Comparison of ENCODE assay signal across 15 mouse cellular contexts in genomic region chr1:36947448-36947847, GRCm38 (mm10).
"Had no signal": no experiment of that assay in that cellular context is flagged by ENCODE, and none has a peak within 500 bp of the region (broad histone marks: within the 10 kb centered on the region; RNA-seq: fewer than 3 reads in every experiment).

No protein-coding gene starts in this region.

- H3K4me2 ChIP-seq: limb, embryonic 13.5 days; liver, embryonic 11.5 days; liver, embryonic 15.5 days; midbrain, embryonic 11.5 days; midbrain, embryonic 15.5 days; neural tube, embryonic 13.5 days had no signal

- H3K9me3 ChIP-seq: limb, embryonic 13.5 days; liver, embryonic 15.5 days; megakaryocyte, embryonic 14.5 days; midbrain, embryonic 15.5 days; neural tube, embryonic 13.5 days had no signal

- H3K27me3 ChIP-seq: limb, embryonic 13.5 days; midbrain, embryonic 15.5 days; neural tube, embryonic 13.5 days had no signal

- H3K36me3 ChIP-seq: limb, embryonic 13.5 days; liver, embryonic 15.5 days; midbrain, embryonic 15.5 days; neural tube, embryonic 13.5 days had no signal

- H3K4me1 ChIP-seq: limb, embryonic 13.5 days; midbrain, embryonic 15.5 days; neural tube, embryonic 13.5 days had no signal

- DNase-seq: kidney, adult 8-10 months; kidney, postnatal 36 days; left cerebral cortex, postnatal 4 days; right cerebral cortex, postnatal 25 days; thymus, postnatal 14 days had no signal

- H3K9ac ChIP-seq: limb, embryonic 13.5 days; liver, embryonic 15.5 days; midbrain, embryonic 15.5 days; neural tube, embryonic 13.5 days had no signal

- ATAC-seq: inflammation-experienced regulatory T-cells, adult 6 months; intestine, postnatal 0 days; midbrain, embryonic 15.5 days had no signal

- H3K27ac ChIP-seq: limb, embryonic 13.5 days; liver, embryonic 15.5 days; midbrain, embryonic 15.5 days; neural tube, embryonic 13.5 days; stomach, postnatal 0 days had no signal

- H3K4me3 ChIP-seq: limb, embryonic 13.5 days; liver, embryonic 15.5 days; megakaryocyte, embryonic 14.5 days; midbrain, embryonic 15.5 days; neural tube, embryonic 13.5 days had no signal
